Mouse (Mus musculus): ENCODE results near the gene Mettl5.
"Not testable (repeated sequence)": the region's sequence is repeated elsewhere in the genome, so short reads cannot be mapped to it uniquely, and the experiment has no call there.

Gene Mettl5

GRCm38 (mm10) chr2:69885451-69886305 is at the start of gene Mettl5:
Gene Mettl5, minus strand, starts transcription at chr2:69885615.
- in situ Hi-C loops (cut with MboI, MseI), result loop anchor here in 1 of 2 experiments (10.0 kb wide), 1 partner anchor 239 kb away; no protein-coding TSS in a partner anchor

- in situ Hi-C loops (cut with MboI, MseI), result no loop called here
Measured at GRCm38 (mm10) chr2:69924943-69925342, 39.5 kb upstream of the Mettl5 start.

- in situ Hi-C loops (cut with MboI, MseI), result no loop called here
Measured at GRCm38 (mm10) chr2:69917301-69917700, 31.9 kb upstream of the Mettl5 start.

- in situ Hi-C loops (cut with MboI, MseI), result no loop called here
Measured at GRCm38 (mm10) chr2:69912801-69913200, 27.4 kb upstream of the Mettl5 start.

GRCm38 (mm10) chr2:69907394-69907793 is 22.0 kb upstream of the Mettl5 start:
- in situ Hi-C loops (cut with MboI, MseI), result not testable (repeated sequence)

GRCm38 (mm10) chr2:69903541-69903940 is 18.1 kb upstream of the Mettl5 start:
- in situ Hi-C loops (cut with MboI, MseI), result no loop called here

- in situ Hi-C loops (cut with MboI, MseI), result no loop called here
Measured at GRCm38 (mm10) chr2:69897618-69898575, 12.5 kb upstream of the Mettl5 start.

- in situ Hi-C loops (cut with MboI, MseI), result no loop called here
Measured at GRCm38 (mm10) chr2:69897039-69897617, 11.7 kb upstream of the Mettl5 start, which contains the start of gene Ubr3. Gene Ubr3, plus strand, starts transcription at chr2:69897246.

GRCm38 (mm10) chr2:69896224-69896581 is 10.8 kb upstream of the Mettl5 start:
- in situ Hi-C loops (cut with MboI, MseI), result no loop called here

GRCm38 (mm10) chr2:69895502-69896223 is 10.2 kb upstream of the Mettl5 start:
- in situ Hi-C loops (cut with MboI, MseI), result no loop called here

GRCm38 (mm10) chr2:69893891-69894290 is 8.5 kb upstream of the Mettl5 start:
- in situ Hi-C loops (cut with MboI, MseI), result no loop called here

GRCm38 (mm10) chr2:69893145-69893544 is 7.7 kb upstream of the Mettl5 start:
- in situ Hi-C loops (cut with MboI, MseI), result no loop called here

- in situ Hi-C loops (cut with MboI, MseI), result no loop called here
Measured at GRCm38 (mm10) chr2:69890843-69891242, 5.4 kb upstream of the Mettl5 start.

- in situ Hi-C loops (cut with MboI, MseI), result loop anchor here in 1 of 2 experiments (10.0 kb wide), 1 partner anchor 236 kb away; no protein-coding TSS in a partner anchor
Measured at GRCm38 (mm10) chr2:69888957-69889356, 3.5 kb upstream of the Mettl5 start.

GRCm38 (mm10) chr2:69885050-69885449 is 365 bp downstream of the Mettl5 start:
- in situ Hi-C loops (cut with MboI, MseI), result loop anchor here in 1 of 2 experiments (10.0 kb wide), 1 partner anchor 240 kb away; no protein-coding TSS in a partner anchor

- in situ Hi-C loops (cut with MboI, MseI), result loop anchor here in 1 of 2 experiments (10.0 kb wide), 1 partner anchor 240 kb away; no protein-coding TSS in a partner anchor
Measured at GRCm38 (mm10) chr2:69884581-69884980, 834 bp downstream of the Mettl5 start.

GRCm38 (mm10) chr2:69883990-69884391 is 1.4 kb downstream of the Mettl5 start:
- in situ Hi-C loops (cut with MboI, MseI), result loop anchor here in 1 of 2 experiments (10.0 kb wide), 1 partner anchor 241 kb away; no protein-coding TSS in a partner anchor

GRCm38 (mm10) chr2:69862117-69862657 is 23.2 kb downstream of the Mettl5 start:
- in situ Hi-C loops (cut with MboI, MseI), result no loop called here

GRCm38 (mm10) chr2:69861485-69862091 is 23.8 kb downstream of the Mettl5 start, which contains the start of gene Ssb:
Gene Ssb, plus strand, starts transcription at chr2:69861562.
- in situ Hi-C loops (cut with MboI, MseI), result no loop called here

- in situ Hi-C loops (cut with MboI, MseI), result no loop called here
Measured at GRCm38 (mm10) chr2:69860972-69861452, 24.4 kb downstream of the Mettl5 start.
